Mouse (Mus musculus): ENCODE data around the gene Mamstr.

- no peak for TF ChIP-seq CTCF (IDR thresholded peaks at IDR 0.05; ENCODE audit: low read depth)
- TF ChIP-seq EP300 (IDR thresholded peaks at IDR 0.05; ENCODE audit: low read depth), result no peak
Measured at GRCm38 (mm10) chr7:45695098-45695497, 55.3 kb downstream of the Mamstr start.

Data from heart, postnatal 0 days (tissue).